Mouse (Mus musculus): Measurements from ENCODE around the gene Gm28053. TPM values are rescaled to one million over a fixed set of nuclear protein-coding genes. Genes with fewer than 3 reads are reported as not detected.

Gene Gm28053
- polyA plus RNA-seq, 1 experiment = 0.17 TPM

- WGBS = 71% methylated on average over 2 of the region's 2 CpGs
- no peak for DNase-seq (ENCODE audit: low read depth, low spot score)
Measured at GRCm38 (mm10) chr6:48785601-48786000, 67.2 kb downstream of the Gm28053 start.

DNA sequence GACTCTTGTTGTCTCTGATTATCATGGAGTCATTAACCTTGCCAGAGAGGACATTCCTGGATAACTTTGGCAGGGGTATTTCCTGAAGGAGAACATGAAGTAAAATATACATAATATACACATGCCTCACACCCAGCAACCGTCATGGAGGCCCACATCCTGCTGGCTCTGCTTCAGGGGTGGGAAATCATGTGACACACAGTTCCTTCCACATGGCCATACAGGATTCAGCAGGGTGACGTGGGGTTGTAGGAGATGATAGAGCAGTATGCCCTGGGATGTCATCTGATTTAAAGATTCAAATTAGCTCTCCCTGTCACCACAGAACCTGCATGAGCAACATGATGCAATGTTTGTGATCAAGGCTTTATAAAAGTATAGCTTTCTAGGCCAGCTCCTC, 69.5 kb downstream of the Gm28053 start:
- no peak for DNase-seq (ENCODE audit: low read depth, low spot score)
- 82% methylated on average over 2 of the region's 2 CpGs for WGBS

DNA sequence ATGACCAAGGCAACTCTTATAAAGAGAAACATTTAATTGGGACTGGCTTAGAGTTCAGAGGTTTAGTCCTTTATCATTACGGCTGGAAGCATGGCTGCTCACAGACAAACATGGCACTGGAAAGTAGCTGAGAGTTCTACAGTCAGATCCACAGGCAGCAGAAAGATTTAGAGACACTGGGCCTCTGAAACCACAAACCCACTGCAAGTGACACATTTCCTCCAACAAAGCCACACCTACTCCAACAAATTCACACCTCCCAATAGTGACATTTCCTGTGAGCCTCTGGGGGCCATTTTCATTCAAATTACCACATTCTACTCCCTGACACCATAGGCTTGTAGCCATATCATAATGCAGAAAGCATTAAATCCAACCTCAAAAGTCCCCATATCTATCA, 83.5 kb downstream of the Gm28053 start:
- DNase-seq (ENCODE audit: low read depth, low spot score) = no peak

More for the DNA sequence above, 83.5 kb downstream of the Gm28053 start:
- 95% methylated on average over 1 of the region's 1 CpGs for WGBS

Other genes starting within 250 kb of the Gm28053 start
- gene Atp6v0e2, start 181.0 kb upstream of the Gm28053 start, polyA plus RNA-seq (2012; rRNA removed) = 41.1 and 45.9 TPM in 2 replicates
- 12.1 and 17.2 TPM in 2 replicates for gene Lrrc61, start 163.8 kb upstream of the Gm28053 start, polyA plus RNA-seq (2012; rRNA removed)
- 80.9 and 95.3 TPM in 2 replicates for gene Rarres2, start 145.8 kb upstream of the Gm28053 start, polyA plus RNA-seq (2012; rRNA removed)
- gene Gm45021, start 129.0 kb upstream of the Gm28053 start, polyA plus RNA-seq (2012; rRNA removed) = not detected in 2 replicates
- gene Repin1, start 124.7 kb upstream of the Gm28053 start, polyA plus RNA-seq (2012; rRNA removed) = 8.5 and 9.5 TPM in 2 replicates
- not detected in 2 replicates for gene Gm44965, start 124.7 kb upstream of the Gm28053 start, polyA plus RNA-seq (2012; rRNA removed)
- gene Zfp775, start 116.5 kb upstream of the Gm28053 start, polyA plus RNA-seq (2012; rRNA removed) = 1.6 and 1.9 TPM in 2 replicates
- gene AI854703, start 91.8 kb upstream of the Gm28053 start, polyA plus RNA-seq (2012; rRNA removed) = 0.52 and 0.63 TPM in 2 replicates
- 2.6 and 4.5 TPM in 2 replicates for gene Gimap8, start 71.4 kb upstream of the Gm28053 start, polyA plus RNA-seq (2012; rRNA removed)
- gene Gimap9, start 42.5 kb upstream of the Gm28053 start, polyA plus RNA-seq (2012; rRNA removed) = 5.6 and 8.2 TPM in 2 replicates
- gene Gimap4, start 34.1 kb upstream of the Gm28053 start, polyA plus RNA-seq (2012; rRNA removed) = 20.7 and 24.6 TPM in 2 replicates
- 11.9 and 12.3 TPM in 2 replicates for gene Gimap6, start 10.4 kb upstream of the Gm28053 start, polyA plus RNA-seq (2012; rRNA removed)
- 4.7 and 5.0 TPM in 2 replicates for gene Gimap7, start within 50 bp of the Gm28053 start, polyA plus RNA-seq (2012; rRNA removed)
- 12.2 and 13.9 TPM in 2 replicates for gene Gimap1, start 20.4 kb downstream of the Gm28053 start, polyA plus RNA-seq (2012; rRNA removed)
- gene Gimap5, start 27.6 kb downstream of the Gm28053 start, polyA plus RNA-seq (2012; rRNA removed) = 13.0 and 15.0 TPM in 2 replicates
- gene Gimap3, start 52.2 kb downstream of the Gm28053 start, polyA plus RNA-seq (2012; rRNA removed) = 22.1 and 22.2 TPM in 2 replicates
- 121 and 133 TPM in 2 replicates for gene Tmem176a, start 122.3 kb downstream of the Gm28053 start, polyA plus RNA-seq (2012; rRNA removed)
- gene Tmem176b, start 122.9 kb downstream of the Gm28053 start, polyA plus RNA-seq (2012; rRNA removed) = 338 and 348 TPM in 2 replicates
- 312 and 658 TPM in 2 replicates for gene Aoc1, start 154.3 kb downstream of the Gm28053 start, polyA plus RNA-seq (2012; rRNA removed)
- 0.06 TPM in 1 of 2 replicates, not detected in the other for gene 1600015I10Rik, start 211.3 kb downstream of the Gm28053 start, polyA plus RNA-seq (2012; rRNA removed)